Mouse (Mus musculus) embryonic facial prominence, embryonic 15.5 days (tissue): ENCODE measurements around the gene Sh2d4b. TPM values are rescaled to one million over a fixed set of nuclear protein-coding genes. Genes with fewer than 3 reads are reported as not detected.

ENCODE experiments used
- ATAC-seq: fragments of 200-750 bp; cut with Nextera tagmentation; 2 replicates; pipeline ENCODE4 v1.8.0; 2017; ENCODE audit warnings: low read depth, moderate TSS enrichment; ENCODE audit not compliant: insufficient number of reproducible peaks, low FRiP score, low TSS enrichment
- H3K27ac ChIP-seq: fragments of 300-500 bp; sonication (generic); replicated peaks from 2 replicates; pipeline ENCODE4 v1.5.1; 2015; ENCODE audit warnings: mild to moderate bottlenecking, inconsistent platforms
- H3K27me3 ChIP-seq: fragments of 300-500 bp; sonication (generic); 2 replicates; pipeline ENCODE4 v1.6.1; 2015; ENCODE audit warnings: inconsistent platforms
- H3K36me3 ChIP-seq: fragments of 300-500 bp; sonication (generic); 2 replicates; pipeline ENCODE4 v1.6.1; 2015; ENCODE audit warnings: mild to moderate bottlenecking, inconsistent platforms
- H3K4me1 ChIP-seq: fragments of 300-500 bp; sonication (generic); 2 replicates; pipeline ENCODE4 v1.6.1; 2015; ENCODE audit warnings: inconsistent platforms
- H3K4me2 ChIP-seq: fragments of 300-500 bp; sonication (generic); replicated peaks from 2 replicates; pipeline ENCODE4 v1.6.1; 2015; ENCODE audit warnings: mild to moderate bottlenecking, inconsistent platforms
- H3K4me3 ChIP-seq: fragments of 300-500 bp; sonication (generic); replicated peaks from 2 replicates; pipeline ENCODE4 v1.5.1; 2015; ENCODE audit warnings: mild to moderate bottlenecking, inconsistent platforms
- H3K9ac ChIP-seq: fragments of 300-500 bp; sonication (generic); 2 replicates; pipeline ENCODE4 v1.6.1; 2015; ENCODE audit warnings: inconsistent platforms
- H3K9me3 ChIP-seq: fragments of 300-500 bp; sonication (generic); replicated peaks from 2 replicates; pipeline ENCODE4 v1.6.1; 2016; ENCODE audit warnings: inconsistent platforms
- WGBS: fragments of 180-500 bp; shearing (Covaris S2); methylation state at CpG from one replicate; pipeline ENCODE4 v1.1.7; 2015; 5-methylcytosine and 5-hydroxymethylcytosine counted together
- polyA plus RNA-seq: library from polyadenylated mRNA; unstranded; fragments of >200 nt; fragmentation: Nextera tagmentation; extraction: Ambion mirVana; gene quantifications from 2 replicates; pipeline ENCODE4 v1.2.1, GENCODE M21; 2015

The Sh2d4b gene
- polyA plus RNA-seq, 1 experiment from 2014 or later: 1.3 TPM

- ATAC-seq: no peak
- Histone ChIP-seq H3K27ac (no peak overlapping the region), H3K4me1 (no peaks in the 10 kb centered on the region), H3K4me3 (no peak overlapping the region), H3K9ac (no peak overlapping the region), H3K36me3 (no peaks in the 10 kb centered on the region), H3K27me3 (no peaks in the 10 kb centered on the region), H3K4me2 (no peak overlapping the region), H3K9me3 (no peaks in the 10 kb centered on the region)
- 83% methylated on average over 11 of the region's 11 CpGs for WGBS
Measured at GRCm38 (mm10) chr14:40830094-40830493, 63.0 kb downstream of the Sh2d4b start.

DNA sequence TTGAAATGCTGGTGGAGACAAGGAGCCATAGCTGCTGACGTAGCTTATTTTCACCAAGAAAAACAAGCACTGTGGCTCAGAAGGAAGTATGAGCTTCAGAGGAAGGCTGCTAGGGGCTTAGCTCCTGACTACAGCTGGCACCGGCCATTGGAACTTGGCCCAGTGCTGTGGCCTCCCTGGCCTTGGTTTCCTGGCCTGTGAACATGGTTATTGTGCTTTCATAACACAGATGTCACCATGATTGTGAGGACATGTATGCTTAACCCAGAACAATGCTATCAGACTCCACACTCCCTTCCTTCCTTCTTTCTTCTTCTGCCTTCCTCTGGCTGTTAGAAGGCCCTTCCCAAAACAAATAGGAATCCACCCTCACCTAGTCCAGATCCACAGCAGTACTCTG, 75.0 kb downstream of the Sh2d4b start:
- no peak for ATAC-seq
- 63% methylated on average over 2 of the region's 2 CpGs for WGBS
- no peak overlapping the region for H3K27ac ChIP-seq
- H3K36me3 ChIP-seq: no peaks in the 10 kb centered on the region
- no peak overlapping the region for H3K9ac ChIP-seq
- H3K4me1 ChIP-seq: no peaks in the 10 kb centered on the region
- no peaks in the 10 kb centered on the region for H3K9me3 ChIP-seq
- no peak overlapping the region for H3K4me3 ChIP-seq
- no peaks in the 10 kb centered on the region for H3K27me3 ChIP-seq
- no peak overlapping the region for H3K4me2 ChIP-seq

DNA sequence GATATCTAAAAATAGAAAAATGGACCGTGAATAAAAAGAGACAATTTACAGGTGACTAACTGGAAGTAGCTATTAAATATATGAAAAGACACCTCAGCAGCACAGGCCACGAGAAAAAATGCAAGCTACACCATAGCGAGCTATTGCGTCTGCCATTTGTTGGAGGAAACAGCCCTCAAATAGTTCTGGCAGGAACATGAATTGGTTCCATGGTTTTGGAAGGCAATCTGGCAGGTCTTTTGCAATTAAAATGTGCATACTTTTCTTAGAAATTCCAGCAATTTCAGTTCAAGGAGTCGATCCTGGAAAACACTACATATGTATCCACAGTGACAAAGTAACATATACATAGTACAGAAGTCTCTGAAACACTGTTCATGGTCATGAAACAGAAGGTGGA, 76.4 kb downstream of the Sh2d4b start:
- no peak for ATAC-seq
- Histone ChIP-seq H3K4me1 (no peaks in the 10 kb centered on the region), H3K36me3 (no peaks in the 10 kb centered on the region), H3K4me2 (no peak overlapping the region), H3K27ac (no peak overlapping the region), H3K9me3 (no peaks in the 10 kb centered on the region), H3K9ac (no peak overlapping the region), H3K27me3 (no peaks in the 10 kb centered on the region), H3K4me3 (no peak overlapping the region)
- WGBS: 68% methylated on average over 5 of the region's 5 CpGs

GRCm38 (mm10) chr14:40791606-40792005, 101.5 kb downstream of the Sh2d4b start:
- no peaks in the 10 kb centered on the region for H3K9me3 ChIP-seq
- H3K9ac ChIP-seq: no peak overlapping the region
- no peaks in the 10 kb centered on the region for H3K4me1 ChIP-seq
- no peak overlapping the region for H3K4me2 ChIP-seq
- no peak for ATAC-seq
- no peaks in the 10 kb centered on the region for H3K27me3 ChIP-seq
- no peak overlapping the region for H3K27ac ChIP-seq
- H3K4me3 ChIP-seq: no peak overlapping the region
- H3K36me3 ChIP-seq: no peaks in the 10 kb centered on the region
- 45% methylated on average over 1 of the region's 1 CpGs for WGBS

DNA sequence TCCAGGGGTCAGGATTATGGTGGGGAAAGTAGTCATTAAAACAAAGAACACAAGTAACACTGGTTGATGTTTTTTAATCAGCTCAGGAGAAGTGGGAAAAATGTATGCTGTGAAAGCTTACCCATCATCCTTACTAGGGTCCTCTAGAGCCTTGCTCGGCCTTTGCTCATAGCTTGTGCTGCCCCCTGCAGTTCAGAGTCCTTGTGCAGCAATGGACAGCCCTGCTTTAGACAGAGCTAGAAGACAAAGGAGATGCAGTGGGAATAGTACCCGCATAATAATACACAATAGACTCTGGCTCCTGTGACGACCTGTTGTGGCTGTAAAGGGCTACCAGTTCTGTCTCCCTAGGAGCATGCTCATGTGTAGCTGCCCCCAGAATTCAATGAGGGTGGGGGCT, 104.0 kb downstream of the Sh2d4b start:
- Histone ChIP-seq H3K9ac (no peak overlapping the region), H3K4me2 (no peak overlapping the region), H3K4me3 (no peak overlapping the region), H3K36me3 (no peaks in the 10 kb centered on the region), H3K27me3 (no peaks in the 10 kb centered on the region), H3K4me1 (no peaks in the 10 kb centered on the region), H3K9me3 (no peaks in the 10 kb centered on the region), H3K27ac (no peak overlapping the region)
- 29% methylated on average over 3 of the region's 3 CpGs for WGBS
- ATAC-seq: no peak

DNA sequence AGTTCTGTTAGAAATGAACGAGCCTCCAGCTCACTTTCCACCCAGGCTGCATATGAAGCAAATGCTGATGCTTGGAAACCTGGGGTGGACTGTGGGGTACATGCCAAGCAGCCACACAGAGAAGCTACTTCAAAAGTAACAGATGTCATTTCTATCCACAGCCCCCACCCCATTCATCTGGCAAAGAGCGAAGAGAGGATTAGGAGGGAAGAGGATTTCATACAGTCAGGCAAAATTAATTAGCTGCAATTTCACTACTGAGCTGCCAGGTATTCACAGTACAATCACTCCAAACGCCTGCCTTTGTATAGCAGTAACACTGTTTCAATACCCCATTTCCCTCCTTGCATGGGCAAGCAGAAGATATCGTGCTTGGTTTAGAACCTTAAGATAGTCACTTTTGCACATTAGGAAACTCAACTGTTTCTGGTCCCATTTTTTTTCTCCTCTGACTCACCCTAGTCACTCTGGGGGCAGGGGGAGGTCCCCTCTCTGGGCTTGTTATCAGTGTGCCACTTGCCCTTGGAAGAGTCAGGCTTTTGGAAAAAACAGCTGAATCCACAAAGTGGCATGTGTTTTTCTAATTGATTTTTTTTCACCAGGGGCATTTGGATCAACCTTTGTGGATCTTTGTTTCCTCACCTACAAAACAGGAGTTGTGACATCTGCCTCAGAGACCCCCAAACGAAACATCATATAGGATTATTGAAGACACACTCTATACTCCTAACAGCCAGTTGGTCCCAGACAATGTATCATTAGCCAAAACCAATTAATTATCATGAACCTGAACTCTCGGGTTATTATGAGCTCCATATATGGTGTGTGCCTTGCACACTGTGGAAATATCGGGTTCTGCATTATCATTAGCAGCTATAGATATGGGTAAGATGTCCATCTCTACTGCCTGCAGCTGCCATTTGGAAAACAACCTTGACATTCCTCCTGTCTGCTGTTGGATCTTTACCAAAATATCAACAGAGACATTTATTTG, 123.7 kb downstream of the Sh2d4b start:
- no peaks in the 10 kb centered on the region for H3K27me3 ChIP-seq
- no peaks in the 10 kb centered on the region for H3K36me3 ChIP-seq
- H3K9ac ChIP-seq: no peak overlapping the region
- no peak overlapping the region for H3K4me2 ChIP-seq
- no peaks in the 10 kb centered on the region for H3K4me1 ChIP-seq
- no peaks in the 10 kb centered on the region for H3K9me3 ChIP-seq
- 59% methylated on average over 7 of the region's 7 CpGs for WGBS
- ATAC-seq: no peak
- no peak overlapping the region for H3K27ac ChIP-seq
- no peak overlapping the region for H3K4me3 ChIP-seq

Other genes with a start within 250 kb of the Sh2d4b start
- gene Tspan14, start 73.5 kb upstream of the Sh2d4b start, polyA plus RNA-seq: 84.7 and 86.6 TPM in 2 replicates
- 89.0 and 91.4 TPM in 2 replicates for gene Fam213a, start 120.5 kb upstream of the Sh2d4b start, polyA plus RNA-seq
- 0.71 and 1.5 TPM in 2 replicates for gene Dydc2, start 175.9 kb upstream of the Sh2d4b start, polyA plus RNA-seq
- 0.28 and 0.39 TPM in 2 replicates for gene Dydc1, start 179.6 kb upstream of the Sh2d4b start, polyA plus RNA-seq
- not detected in 2 replicates for gene Mat1a, start 211.8 kb upstream of the Sh2d4b start, polyA plus RNA-seq
- gene Sftpa1, start 238.5 kb upstream of the Sh2d4b start, polyA plus RNA-seq: not detected in 2 replicates